Mouse (Mus musculus): ENCODE results near the gene Lypd8.
"Not testable (repeated sequence)": the region's sequence is repeated elsewhere in the genome, so short reads cannot be mapped to it uniquely, and the experiment has no call there.

Lypd8 gene

DNA sequence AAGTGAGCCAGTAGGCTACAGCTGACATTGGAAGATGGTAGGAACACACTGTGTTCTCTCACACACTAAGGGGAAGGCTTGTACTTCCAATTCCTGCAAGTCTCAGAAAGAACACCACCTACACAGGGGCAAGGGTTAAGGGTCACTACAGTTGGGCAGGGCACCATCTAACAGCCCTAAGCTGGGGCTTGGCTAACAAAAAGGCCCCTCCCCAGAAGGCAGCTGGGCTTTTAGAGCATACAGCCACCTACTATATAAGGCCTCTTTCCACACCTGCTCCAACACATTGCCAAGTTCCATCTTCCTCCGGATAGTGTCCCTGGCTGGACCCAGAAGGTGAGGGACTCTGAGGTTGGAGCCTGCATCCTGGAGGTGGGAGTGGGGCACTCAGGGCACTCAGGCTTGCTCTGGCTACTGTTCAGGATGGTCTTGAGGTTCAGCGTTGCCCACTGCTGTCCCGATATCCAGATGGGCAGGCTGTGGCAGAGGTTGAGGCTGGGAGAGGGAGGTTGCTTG is at the start of gene Lypd8:
Lypd8 (plus strand) TSS at position 281 of the 516 bp plus-strand sequence.
- no peak for DNase-seq (ENCODE audit: low read depth)

DNA sequence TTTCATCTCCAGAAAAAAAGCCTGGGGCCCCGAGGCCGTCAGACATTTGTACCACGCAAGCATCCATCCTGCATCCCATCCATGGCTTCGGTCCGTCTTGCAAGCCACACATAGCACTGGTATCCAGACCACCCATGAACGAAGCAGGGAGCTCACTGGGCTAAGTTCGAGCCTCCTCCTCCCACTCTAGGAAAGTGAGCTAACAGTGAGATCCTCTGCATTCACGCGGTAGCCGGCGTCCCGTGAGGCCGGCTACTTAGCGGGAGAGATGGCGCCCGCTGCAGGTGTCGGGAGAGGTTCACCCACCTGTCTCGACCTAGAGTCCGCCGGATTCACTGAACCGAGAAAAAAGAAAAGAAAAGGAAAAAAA is 49.0 kb upstream of the Lypd8 start:
- no peak for DNase-seq (ENCODE audit: low read depth)

DNA sequence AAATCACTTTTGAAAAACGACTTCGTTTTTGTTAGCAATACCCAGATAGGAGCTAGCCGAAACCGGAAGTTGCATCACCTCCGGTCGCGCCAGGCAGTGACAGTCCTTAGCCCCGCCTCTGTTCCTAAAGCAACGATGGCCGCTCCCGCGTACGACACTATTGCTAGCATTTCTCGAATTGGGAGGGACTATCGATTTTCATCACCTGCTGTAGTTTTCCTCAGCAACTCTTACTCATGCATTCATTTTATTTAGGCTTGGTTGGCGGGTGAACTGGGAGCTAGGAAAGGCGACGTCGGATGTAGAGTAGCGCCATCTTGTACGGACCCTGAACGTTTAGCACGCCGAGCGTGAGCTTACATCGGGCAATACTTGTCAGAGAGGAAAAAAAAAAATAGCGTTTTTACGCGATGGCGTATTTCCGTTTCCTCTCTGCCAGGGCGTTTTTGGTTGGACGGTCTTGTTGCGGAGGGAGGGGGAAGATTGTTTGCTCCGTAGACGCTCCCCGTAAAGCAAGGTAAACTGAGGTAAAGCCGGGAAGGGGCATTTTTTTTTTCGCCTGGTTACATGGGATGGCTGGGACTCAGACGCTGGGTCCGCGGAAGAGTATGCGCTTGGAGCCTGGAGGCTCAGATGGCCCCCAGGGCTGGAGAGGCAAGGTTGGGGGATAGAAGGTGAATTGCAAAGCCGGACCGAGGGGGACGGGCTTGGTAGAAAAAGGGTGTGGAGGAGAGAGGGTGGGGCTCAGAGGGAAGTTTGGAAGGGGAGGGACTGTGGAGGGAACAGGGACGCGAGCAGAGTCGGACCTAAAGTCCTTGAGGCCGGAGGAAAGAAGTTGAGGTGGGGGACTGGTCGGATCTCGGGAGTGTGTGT is 48.3 kb upstream of the Lypd8 start, which contains the start of the genes Zfp672 and Sh3bp5l:
Zfp672 (minus strand) TSS at position 64 of the 873 bp plus-strand sequence.
Sh3bp5l (plus strand) TSS at position 449 of the 873 bp plus-strand sequence.
- peak; percentile 92 for DNase-seq (ENCODE audit: low read depth)

DNA sequence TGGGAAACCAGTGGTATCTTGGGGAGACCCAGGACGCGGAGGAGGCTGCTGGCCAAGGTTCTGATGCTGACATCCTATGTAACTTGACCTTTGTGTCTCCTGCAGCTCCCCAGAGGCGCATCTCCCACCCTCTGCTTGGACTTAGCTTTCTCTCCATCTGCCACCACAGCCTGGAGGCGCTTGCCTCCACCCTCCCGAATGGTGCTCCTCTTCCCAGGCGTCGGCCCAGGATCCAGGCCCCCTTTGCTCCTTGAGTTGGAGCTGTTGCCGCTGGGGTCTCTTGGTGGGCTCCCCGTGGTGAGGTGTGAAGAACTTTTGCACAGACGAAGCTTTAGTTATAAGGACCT is 47.7 kb upstream of the Lypd8 start:
- DNase-seq (ENCODE audit: low read depth) = no peak

DNA sequence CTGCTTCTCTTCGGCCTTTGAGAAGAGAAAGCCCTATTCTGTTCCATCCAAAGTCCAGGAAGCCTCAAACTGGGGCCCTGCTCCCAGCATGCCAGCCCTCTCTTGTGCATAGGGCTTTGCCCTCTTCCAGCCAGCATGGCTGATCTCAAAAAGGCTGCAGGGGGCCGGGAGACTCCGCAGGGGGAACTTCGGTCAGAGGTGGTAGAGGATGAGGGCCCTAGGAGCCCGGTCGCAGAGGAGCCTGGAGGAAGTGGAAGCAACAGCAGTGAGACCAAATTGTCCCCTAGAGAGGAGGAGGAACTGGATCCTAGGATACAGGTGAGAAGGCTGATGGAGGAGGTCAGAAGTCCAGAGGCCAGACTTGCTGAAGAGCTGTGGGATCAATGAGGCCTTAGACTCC is 47.3 kb upstream of the Lypd8 start:
- DNase-seq (ENCODE audit: low read depth) = no peak

DNA sequence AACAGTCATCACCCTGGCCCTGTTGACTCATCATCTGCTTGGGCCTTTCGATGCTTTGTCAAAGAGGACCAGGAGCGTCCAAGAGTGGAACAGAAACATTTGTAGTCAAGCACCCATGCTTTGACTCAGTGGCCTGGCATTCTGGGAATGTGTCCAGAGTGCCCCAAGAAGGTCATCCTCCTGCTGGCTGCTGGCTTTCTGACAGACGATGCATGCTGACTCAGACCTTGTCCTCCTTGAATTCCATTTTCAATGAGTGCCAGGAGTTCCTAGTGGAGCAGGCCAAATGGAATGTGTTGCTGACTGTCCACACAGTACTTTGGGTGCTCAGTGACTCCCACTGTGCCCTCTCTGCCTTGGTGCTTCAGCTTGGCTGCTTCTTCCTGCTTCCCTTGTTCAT is 44.1 kb upstream of the Lypd8 start:
- no peak for DNase-seq (ENCODE audit: low read depth)

DNA sequence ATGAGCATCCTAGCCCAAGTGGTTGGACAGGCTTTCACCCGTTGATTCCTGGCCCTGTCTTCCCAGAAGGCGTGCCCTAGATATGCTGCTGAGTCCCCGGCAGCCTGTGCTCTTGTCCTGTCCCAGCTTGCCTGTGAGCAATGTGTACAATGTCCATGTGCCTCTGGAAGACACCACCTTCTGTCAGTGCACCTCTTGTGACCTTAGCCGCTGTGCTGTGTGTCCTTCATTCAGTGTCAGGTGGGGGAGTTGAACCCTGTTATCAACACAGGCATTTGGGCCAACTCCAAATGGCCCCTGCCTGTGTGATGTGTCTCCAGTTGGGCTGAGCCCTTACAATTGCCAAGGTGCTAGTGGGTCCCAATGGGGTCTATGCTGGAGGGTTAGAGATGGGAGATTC is 32.1 kb upstream of the Lypd8 start:
- no peak for DNase-seq (ENCODE audit: low read depth)

DNA sequence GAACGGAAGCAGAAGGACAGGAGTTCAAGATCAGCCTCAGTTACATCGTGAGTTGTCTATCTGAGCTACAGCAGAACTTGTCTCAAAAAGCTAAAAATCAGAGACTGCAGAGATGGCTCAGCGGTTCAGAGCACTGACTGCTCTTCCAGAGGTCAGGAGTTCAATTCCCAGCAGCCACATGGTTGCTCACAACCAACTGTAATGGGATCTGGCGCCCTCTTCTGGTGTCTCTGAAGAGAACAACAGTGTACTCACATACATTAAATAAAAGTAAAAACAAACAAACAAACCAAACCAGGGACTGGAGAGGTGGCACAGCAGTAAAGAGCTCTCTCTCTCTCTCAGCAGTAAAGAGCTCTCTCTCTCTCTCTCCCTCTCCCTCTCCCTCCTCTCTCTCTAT is 28.2 kb upstream of the Lypd8 start:
- no peak for DNase-seq (ENCODE audit: low read depth)

DNA sequence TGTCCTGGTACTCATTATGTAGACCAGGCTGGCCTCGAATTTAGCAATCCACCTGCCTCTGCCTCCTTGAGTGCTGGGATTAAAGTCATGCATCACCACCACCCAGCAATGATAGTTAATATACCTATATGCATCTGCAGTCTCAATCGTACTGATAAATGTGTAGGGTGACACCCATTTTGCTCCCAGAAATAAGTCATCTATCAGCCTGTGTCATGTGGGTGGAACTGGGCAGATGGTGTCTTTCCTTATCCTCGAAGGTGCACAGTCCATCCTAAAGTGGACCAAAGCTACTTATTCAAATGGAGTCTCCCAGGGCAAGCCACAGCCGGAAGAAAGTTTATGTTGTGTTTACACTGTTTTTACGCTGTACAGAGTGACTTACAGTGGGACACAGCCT is 27.7 kb upstream of the Lypd8 start:
- no peak for DNase-seq (ENCODE audit: low read depth)

DNA sequence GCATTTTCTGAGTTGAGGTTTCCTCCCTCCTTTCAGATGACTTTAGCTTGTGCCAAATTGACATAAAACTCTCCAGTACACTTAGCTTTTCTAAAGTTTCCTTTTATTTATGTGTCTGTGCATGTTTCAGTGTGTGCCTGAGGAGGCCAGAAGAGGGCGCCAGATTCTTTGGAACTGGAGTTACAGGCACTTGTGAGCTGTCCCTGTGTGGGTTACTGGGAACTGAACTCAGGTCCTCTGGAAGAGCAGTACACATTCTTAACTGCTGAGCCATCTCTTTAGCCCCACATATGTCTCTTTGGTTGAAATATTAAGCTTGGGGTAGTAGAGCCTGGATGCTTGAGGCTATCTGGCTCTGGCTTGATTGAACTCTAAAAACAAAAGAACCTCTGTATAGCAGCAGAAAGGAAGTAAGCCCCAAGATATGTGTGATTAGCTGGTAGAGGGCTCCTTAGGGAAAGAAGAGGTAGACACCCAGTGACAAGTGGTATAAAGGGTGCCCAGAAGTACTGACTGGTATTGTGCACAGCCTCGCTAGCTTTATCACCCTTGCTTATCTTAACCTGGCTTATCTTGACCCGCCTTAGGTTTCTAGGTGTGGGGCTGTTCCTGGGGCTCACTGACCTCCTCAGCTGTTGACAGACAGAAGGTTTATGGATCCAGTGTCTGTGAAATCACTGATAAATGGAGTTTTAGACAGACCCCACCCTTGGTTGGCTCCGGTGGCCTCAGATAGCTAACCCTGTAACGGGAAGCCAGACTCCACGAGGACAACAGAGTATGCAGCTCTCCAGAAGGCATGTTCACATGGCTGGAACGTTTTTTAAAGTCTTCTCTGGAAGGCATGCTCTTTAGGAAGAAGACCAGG is 25.9 kb upstream of the Lypd8 start:
- peak; percentile 81 for DNase-seq (ENCODE audit: low read depth)

DNA sequence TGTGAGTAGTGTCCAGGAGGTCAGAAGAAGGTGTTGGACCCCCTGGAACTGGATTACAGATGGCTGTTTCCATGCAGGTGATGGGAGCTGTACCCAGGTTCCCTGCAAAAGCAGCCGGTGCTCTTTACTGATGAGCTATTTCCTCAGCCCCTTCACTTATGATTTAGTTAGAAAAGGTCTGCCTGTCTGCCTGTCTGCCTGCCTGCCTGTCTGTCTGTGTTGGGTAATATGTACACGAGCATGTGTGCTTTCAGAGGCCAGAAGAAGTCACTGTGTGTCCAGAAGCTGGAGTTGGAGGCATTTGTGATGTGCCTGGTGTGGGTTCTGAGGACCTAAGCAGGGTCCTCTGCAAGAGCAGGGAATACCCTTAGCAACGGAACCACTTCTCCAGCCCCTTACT is 25.1 kb upstream of the Lypd8 start:
- no peak for DNase-seq (ENCODE audit: low read depth)

DNA sequence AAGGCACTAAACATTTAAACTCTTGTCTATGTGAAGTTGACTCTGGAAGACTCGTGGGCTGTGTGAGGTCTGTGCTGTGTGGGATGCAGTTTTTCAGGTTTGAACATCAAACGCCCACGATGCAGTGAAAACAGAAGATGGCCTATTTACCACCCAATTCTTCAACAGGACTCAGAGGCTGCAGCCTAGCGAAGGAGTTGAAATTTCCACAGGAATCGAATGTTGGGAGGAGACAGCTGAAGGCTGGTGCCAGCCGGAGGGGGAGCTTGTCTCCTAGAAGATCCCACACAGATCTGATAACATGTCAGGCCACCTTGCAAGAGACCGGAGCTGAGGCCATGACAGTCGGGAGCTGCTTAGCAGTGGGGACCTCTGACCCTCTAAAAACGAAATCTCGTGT is 24.4 kb upstream of the Lypd8 start:
- no peak for DNase-seq (ENCODE audit: low read depth)

DNA sequence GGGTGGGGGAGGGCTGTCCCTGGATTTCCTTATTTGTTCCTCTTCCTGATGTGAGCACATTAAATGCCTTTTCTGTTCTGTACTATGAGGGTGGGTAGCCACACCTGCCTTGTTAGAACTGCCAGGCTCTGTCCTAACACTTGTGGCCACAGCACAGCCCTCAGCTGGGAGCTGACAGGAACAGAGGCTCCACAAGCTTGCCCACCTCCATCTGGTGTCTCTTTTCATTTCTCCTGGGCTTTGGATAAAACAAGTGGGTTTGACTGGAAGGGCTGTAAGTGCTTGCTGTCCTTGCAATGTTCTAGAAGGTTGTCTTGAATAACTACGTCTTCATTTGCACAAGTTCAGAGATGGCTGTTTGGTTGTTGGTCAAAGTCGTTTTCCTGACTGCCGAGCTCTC is 23.9 kb upstream of the Lypd8 start:
- no peak for DNase-seq (ENCODE audit: low read depth)

DNA sequence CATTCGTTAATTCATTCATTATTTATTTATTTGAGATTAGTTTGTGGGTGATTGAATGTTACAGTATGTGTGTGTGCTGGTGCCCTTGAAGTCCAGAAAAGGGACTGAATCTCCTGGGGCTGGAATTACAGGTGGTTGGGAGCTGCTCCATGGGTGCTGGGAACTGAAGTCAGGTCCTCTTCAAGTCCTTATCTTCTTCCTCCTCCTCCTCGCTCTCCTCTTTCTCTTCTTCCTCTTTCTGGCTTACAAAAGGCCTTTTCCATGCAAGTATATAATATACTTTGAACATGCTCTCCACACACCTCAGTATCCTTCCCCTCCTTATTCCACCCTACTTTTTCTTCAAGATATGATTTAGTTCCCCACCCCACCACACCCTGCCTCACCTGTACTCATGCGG is 21.8 kb upstream of the Lypd8 start:
- no peak for DNase-seq (ENCODE audit: low read depth)

DNA sequence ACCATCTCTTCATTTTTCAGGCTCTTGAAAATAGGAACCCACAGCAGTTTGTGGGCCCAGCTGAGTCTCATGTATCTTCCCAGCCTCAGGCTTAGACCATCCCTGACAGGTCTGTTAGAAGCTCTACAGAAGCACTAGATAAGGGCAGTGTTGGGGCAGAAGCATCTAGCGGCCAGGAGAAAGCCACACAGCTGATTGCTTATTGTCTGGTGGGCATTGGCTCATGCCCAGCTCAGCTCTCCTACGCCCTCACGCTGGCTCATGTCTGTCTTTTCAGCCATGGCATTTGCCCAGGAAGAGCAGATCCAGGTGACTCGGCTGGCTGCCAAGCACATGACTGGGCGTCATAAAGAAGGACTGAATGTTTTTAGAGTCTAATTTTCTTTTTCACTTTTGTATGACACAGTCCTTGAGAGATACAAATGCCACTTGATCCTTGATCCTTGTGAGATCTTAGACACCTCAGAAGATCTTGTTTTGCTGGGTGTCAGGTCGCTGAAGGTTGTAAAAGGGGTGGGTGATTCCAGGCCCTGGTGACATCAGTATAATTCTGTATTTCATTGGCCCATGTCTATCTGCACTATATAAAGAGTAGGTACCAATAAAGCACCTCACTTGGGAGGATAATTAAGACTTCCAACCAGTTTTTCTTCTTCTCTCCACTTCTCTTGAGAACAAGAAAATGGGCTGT is 20.9 kb upstream of the Lypd8 start:
- DNase-seq (ENCODE audit: low read depth) = no peak

DNA sequence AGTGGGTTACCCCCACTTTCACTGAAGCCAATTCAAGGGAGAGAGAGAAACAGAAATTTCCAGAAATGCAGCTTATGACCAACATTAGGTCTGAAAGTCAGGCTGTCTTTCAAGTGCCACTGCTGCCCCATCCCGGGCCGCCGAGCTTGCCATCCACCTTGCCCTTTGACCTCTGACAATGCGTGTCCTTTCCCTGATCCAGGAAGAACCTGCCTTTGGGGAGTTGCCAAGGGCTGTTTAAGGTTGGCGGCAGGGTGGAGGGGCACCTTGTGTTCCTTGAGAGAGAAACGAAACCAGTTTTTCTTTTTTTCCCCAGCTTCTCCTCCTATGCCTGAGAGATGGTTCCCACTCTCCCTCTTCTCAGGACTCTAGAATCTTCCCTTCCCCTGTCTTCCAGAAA is 16.3 kb upstream of the Lypd8 start:
- not testable (repeated sequence) for DNase-seq (ENCODE audit: low read depth)

DNA sequence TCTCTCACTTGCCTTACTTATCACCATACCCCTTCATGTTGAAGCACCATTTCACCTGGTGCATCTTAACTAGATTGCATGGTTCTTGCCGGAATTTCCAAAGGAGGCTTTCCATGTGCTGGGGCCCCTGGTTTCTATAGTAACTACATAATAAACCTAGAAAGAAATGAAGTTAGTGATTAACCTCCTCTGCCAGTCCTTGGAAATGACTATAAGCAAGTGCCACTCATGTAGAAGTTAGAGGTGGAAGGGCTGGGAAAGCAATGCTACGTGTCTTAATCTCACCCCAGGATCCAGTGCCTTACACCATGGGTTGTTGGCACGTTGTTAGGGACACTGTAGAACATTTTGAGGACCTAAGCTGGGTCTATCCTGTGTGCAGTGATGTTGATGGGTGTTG is 14.4 kb upstream of the Lypd8 start:
- no peak for DNase-seq (ENCODE audit: low read depth)

DNA sequence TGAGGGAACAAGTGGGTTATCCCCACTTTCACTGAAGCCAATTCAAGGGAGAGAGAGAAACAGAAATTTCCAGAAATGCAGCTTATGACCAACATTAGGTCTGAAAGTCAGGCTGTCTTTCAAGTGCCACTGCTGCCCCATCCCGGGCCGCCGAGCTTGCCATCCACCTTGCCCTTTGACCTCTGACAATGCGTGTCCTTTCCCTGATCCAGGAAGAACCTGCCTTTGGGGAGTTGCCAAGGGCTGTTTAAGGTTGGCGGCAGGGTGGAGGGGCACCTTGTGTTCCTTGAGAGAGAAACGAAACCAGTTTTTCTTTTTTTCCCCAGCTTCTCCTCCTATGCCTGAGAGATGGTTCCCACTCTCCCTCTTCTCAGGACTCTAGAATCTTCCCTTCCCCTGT is 12.7 kb upstream of the Lypd8 start:
- DNase-seq (ENCODE audit: low read depth) = not testable (repeated sequence)

DNA sequence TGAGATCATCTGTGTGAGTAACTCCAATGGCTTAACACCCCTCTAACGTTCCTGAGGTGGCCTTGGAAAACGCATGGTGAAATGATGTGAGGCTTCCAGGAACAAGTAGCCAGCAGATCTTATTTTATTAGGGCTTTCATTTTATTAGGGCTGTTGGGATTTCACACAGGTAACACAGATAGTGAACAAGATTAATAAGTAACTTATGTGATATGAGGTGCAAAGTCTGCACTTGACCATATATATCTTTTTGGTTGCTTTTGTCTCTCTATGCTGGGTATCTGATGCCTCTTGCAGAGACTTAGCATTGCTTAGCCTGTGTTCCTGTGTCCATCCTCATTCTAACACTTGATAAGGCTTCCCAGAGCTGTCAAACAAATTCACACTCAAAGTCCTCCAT is 1.6 kb upstream of the Lypd8 start:
- DNase-seq (ENCODE audit: low read depth) = no peak

DNA sequence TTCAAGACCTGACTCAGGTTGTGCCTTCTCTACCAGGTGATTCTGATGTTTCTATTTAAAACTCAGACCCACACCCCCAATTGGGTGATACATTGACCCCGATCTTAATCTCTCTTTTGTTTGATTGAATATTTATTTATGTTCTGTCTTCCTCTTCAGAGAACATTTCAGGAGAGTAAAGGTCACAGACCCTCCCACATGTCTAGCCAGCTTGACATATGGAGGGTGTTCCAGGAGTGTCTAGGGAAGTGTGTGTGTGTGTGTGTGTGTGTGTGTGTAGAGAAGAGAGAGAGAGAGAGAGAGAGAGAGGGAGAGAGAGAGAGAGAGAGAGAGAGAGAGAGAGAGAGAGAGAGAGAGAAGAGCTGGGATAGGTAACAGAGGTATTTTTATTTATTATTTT is 1.2 kb upstream of the Lypd8 start:
- no peak for DNase-seq (ENCODE audit: low read depth)

DNA sequence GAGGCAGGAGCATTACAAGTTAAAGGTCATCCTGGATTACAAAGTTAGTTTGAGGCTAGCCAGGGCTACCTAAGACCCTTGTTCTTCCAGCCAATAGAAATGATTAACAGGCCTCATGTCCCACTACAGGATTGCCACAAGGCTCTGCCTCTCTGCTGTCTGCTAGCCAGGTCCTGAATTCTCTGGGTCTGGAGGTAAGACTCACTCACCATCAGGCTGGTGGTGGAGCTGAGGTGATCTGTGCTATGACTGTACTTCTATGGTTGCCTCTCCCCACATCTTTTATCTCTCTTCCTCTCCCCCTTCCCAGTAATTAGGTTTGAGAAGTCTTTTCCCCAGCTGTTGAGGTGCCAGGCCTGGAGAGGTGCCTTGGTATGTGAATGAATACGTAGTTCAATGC is 673 bp downstream of the Lypd8 start:
- no peak for DNase-seq (ENCODE audit: low read depth)

DNA sequence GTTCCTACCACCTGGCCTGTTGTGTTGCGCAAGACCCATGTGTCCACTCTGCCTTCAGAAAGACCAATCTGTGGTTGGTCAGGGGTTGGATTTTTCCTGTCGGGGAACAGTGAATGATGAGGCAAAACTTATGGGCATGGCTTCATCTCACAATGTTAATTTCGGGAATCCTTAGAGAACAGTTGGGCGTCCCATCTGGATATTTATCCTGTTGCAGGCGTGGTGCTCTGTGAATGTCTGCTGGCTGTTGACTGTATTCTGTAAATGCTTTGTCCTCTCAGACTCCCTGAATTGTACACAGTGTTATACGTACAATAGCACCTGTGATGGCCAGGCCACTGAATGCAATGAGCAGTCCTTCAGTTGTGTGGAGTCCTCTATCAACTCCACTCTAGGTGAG is 3.6 kb downstream of the Lypd8 start:
- DNase-seq (ENCODE audit: low read depth) = no peak
